Mouse (Mus musculus): ENCODE measurements at regions not wholly inside any gene's neighbourhood (a gene's known extent, or its start where the extent isn't known, plus 50 kb on each side); places are given as distances from the start of the nearest gene placed in this dataset.

GRCm38 (mm10) chr5:119431271-119431756 lies 239.2 kb upstream of the Tbx3 start:
- DNase-seq, result no peak

DNA sequence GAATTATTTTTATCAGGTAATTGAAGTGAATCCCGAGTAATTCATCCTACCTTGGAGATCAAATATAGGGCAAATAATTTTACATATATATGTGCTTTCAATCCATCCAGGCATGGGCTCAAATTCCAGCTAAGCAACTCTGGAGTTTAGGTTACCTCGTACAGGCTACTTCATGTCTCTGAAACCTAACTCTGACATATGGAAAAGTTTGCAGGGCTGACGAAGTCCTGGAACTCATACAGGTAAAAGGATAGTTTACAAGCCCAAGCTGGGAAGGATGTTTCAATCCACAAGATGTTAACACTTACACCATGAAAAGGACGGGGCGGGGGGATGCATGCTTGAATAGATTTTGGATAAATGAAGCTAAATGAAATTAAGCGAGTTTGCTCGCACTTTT lies 235.9 kb upstream of the Tbx3 start:
- no peak for DNase-seq

DNA sequence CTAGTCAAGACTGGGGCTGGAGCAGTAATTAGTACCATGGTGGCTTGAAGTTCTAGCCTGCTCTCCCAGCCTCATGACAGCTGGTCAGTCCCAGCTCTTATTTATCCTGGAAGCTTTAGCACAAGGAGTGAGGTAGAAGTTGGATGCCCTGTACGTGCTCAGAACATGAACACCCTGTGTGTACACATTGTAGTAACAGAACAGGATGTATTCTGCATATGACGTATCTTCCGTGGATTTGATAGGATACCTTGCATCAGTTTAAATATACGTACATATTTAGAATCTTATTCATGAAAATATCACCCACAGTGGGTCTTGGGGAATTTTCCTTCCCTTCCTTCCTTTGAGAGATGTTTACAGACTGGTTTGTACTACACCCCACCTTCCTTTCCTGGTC lies 222.0 kb upstream of the Tbx3 start:
- DNase-seq, result no peak

DNA sequence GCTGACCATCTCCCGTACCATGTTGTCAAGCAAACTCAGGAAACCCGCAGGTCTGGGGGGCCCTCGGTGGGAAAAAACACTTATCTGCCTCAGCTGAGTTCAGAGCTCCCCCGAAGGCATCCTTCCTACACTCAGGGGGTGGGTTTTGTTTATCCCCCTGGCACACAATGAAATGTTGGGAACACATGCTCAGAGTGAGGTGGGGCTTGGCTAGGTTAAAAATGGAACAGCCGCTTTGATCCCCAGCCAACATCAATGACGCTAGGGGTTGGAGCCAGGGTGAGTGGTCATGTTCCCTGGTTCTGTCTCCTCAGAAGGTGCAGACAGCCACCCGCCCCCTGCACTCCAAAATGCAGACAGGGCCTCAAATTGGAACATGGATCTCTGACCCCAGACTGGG lies 221.3 kb upstream of the Tbx3 start:
- DNase-seq, result no peak

DNA sequence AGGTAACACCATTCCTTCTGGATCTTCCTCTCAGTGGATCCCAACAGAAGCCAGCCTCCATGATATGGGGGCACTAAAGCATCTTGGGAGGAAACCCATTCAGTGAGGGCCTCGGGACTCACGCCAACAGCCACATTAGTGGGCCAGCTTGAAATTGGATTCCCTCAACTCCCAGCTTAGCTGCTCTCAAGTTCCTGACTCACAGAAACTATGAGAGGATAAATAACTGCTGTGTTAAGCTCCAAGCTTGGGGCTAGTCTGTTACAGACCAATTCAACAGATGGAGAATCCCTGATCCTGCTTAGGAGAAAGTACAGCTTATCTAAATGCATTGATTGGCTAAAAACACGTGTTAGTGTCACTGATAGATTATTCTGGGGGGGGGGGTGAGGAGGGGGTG lies 210.7 kb upstream of the Tbx3 start:
- DNase-seq, result peak; percentile 80

DNA sequence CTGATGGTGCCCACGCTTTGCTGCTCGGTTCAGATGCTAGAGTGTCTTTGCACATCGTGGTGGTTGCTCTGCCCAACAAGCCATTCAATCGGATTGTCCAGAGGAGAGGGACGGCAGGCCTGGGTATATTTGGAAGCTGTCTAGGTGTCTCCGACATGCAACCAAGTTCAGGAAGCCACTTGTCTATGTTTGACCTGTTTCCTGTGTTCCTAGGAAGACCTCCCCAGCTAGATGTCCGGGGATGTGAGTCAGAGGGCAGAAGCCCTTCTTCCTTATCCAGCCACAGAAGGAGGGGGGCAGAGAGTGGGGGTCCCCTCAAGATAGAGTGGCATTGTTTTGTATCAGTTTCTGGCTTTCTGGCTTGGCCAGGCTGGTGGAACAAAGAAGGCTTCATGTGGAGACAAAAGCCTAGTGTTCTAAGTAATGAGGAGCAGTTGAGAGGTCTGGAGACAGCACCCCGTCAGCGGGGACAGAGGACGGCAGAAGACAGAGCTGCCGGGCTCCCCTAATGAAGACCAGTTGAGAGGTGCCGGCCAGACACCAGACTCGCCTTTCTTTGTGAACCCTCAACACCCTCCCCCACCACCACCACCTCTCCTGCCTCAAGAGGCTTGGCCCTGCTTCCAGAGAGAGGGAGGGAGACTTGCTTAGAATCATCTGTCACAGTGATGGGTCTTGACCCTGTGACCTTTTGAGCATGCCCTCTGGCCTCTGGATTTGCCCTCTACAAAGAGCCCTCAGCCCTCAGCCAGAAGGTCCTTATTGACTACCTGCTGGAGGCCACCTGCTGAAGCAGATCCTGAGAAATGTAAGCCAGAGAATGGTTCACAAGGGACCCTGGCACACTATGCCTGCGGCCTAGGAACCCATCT lies 207.6 kb upstream of the Tbx3 start:
- DNase-seq, result peak; percentile 48

- DNase-seq, result no peak
Measured at GRCm38 (mm10) chr5:119464553-119464952, 205.9 kb upstream of the Tbx3 start.

DNA sequence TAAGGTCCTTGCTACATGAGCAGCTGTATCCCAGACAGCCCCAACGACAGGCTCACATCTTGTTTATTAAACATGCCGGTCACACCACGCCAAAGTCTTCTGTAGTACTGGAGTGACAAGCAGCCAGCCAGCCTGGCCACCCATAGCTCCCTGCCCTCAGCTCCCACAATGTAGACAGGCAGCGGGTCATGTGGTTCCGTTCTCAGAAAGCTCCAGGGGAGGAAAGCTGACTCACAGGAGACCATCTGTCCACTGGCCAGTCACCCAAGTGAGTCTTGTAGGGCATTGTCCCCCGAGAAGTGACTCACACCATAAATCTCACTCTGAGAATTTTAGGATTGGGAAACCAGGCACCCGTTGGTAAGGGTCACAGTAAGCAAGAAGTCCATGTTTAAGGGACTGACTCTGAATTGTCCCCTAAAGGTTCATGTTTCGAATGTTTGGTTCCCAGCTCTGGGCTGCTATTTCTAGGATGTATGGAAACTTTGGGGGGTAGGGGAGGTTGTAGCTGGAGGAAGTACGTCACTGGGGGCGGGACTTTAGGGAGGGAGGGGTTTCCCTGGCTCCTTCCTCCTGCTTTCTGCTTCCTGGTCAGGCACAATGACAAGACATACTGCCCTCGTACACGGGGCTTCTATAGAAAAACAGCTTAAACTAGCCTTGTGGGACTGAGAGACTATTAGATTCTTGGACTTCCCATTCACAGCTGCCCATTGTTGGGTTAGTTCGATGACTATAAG lies 203.0 kb upstream of the Tbx3 start:
- DNase-seq, result no peak

GRCm38 (mm10) chr5:119477926-119478325 lies 192.5 kb upstream of the Tbx3 start:
- no peak for DNase-seq

GRCm38 (mm10) chr5:119478331-119478730 lies 192.1 kb upstream of the Tbx3 start:
- no peak for DNase-seq

DNA sequence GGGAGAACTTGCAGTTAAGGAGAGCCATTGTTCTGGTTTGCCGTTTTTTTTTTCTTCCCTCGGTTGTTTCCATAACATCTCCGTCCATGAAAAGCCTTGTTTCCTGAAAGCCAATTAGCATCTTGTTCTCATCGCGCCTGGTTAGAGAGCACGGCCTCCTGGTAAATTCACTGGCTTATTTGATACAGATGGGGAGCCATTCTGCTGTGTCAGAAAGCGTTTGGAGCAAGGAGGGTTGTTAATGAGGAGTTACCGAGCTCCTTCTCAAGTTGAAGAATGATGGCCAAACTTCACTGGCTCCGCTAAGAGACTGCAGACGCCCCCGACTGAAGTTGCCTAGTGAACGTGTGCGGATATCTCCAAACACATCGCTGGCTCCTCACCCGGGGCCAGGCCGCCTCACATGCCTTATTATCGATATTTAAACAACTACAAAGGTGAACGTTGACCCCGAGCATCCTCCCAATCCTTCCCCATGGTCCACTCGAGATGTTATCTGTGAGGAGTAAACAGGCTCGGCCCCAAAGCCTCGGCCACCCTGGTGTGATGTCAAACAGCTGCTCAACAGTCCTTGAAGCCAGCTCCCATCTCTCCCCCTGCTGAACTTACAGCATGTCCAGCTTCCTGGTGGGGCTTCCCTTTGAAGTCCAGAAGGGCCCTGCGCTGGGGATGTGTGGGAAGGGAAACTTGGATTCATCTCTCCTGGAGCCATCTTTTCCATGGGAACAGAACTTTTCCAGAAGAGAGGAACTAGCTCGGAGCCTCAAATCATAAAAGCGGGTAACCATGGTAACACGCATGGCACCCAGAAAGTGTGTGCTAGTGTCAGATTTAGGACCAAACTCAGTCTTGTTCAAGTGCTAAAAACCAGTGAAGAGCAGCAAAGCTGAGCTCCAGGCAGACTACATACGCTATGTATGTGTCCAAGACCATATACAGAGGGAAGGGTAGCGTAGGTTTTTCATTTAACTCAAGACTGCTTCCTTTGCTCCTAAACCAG lies 190.0 kb upstream of the Tbx3 start:
- DNase-seq, result peak; percentile 74

DNA sequence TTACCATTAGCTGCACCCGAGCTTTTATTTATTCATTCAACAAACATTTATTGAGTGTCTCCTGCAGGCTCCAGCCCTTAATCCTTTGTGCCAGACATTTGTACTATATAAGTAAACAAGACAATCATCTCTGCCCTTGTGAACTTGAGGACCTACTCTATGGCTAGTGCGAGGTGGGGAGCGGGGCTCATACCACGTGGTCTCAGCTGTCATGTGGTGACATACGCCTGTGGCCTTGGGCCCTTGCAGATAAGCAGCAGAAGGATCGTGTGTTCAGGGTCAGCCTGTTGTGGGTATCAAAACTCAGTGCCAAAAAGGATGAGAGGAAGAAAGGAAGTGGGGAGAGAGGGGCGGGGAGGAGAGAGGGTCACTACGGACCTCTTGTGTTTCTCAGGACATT lies 186.8 kb upstream of the Tbx3 start:
- no peak for DNase-seq

GRCm38 (mm10) chr5:119486196-119486595 lies 184.3 kb upstream of the Tbx3 start:
- no peak for DNase-seq

GRCm38 (mm10) chr5:119487184-119487583 lies 183.3 kb upstream of the Tbx3 start:
- DNase-seq, result no peak

GRCm38 (mm10) chr5:119497501-119497900 lies 173.0 kb upstream of the Tbx3 start:
- no peak for DNase-seq

DNA sequence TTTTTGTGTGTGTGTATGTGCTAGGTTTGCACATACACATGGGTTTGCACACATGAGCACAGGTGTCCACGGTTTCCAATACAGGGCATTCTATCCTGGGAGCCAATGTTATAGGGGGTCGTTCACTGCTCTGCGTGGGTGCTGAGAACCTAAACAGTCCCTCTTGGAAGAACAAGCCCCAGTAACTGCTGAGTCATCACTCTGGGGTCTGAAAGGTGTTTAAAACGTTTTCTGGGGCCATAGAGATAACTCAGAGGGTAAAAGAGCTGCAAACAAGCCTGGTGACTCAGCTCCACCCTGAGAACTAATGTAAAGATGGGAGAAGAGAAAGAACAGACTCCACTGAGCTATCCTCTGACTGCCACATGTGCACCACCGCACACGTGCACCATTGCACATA lies 172.0 kb upstream of the Tbx3 start:
- no peak for DNase-seq

GRCm38 (mm10) chr5:119507709-119508108 lies 162.8 kb upstream of the Tbx3 start:
- no peak for DNase-seq

DNA sequence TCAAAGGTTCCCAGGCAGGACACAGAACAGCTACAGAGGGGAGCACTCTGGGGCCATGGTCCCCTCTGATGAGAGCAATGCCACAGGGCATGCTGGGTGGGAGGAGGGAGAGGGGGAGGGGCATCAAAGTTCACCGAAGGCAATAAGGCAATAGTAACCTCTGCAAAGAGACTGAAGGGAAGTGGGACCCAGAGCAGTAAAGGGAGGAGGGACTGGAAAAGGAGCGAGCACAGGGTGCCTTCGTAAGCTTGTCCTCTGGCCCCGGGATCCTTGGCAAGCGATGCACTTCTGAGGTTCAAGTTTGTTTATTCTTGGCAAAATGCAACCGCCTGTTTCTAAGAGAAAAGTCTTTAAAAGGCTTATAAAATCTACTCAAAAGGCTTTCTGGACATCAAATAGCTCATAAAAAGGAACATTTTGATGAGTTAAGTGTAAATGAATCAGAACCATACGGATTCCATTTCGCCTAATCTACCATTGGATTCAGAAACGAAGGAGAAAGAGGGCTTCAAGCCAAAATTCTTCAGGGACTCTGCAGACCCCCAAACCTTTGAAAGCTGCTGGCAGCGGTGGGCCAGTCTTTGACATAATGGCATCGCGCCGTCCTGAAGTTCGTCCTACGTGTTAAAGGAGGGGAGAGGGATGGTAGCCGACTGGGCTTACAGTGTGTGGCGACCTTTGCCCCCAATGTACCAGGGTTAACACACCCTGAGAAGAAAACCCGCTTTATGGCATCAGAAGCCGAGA lies 151.8 kb upstream of the Tbx3 start:
- DNase-seq, result no peak

DNA sequence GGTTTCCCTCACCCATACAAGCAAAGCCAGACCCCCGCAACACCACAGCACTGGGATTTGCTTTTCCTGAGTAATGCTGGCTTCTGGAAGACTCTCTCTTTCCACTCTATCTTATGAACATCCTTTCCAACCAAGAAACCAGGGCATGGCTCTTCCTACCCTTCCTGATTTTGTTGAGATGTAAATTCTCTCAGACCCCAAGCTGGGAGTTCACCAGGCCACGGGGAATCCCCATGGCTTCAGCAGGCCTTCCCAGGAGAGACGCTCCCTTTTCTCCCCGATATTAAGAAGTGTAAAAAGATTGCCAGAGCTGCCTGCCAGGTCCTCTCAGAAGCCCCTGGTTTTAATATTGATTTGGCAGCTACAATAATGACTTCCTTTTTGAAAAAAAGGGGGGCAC lies 146.3 kb upstream of the Tbx3 start:
- no peak for DNase-seq

DNA sequence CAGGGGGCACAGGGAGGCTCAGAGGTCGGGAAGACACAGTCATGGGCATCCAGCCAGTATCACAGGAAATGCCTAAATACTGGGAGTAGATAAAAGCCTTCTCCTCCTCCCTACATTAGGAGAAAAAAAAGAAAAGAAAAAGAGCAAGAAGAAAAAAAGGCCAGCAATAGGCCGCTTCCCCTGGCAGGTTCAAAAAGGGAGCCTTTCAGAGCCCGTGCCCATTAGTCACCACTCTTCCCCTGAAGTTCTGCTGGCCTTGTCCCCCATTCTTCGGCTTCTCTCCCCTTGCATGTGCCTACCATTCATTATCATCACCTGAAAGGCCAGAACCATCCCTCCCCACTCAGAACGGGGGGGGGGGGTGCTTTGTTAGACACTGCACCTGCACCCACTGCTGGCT lies 144.5 kb upstream of the Tbx3 start:
- no peak for DNase-seq

GRCm38 (mm10) chr5:119530009-119530408 lies 140.5 kb upstream of the Tbx3 start:
- peak; percentile 84 for DNase-seq

DNA sequence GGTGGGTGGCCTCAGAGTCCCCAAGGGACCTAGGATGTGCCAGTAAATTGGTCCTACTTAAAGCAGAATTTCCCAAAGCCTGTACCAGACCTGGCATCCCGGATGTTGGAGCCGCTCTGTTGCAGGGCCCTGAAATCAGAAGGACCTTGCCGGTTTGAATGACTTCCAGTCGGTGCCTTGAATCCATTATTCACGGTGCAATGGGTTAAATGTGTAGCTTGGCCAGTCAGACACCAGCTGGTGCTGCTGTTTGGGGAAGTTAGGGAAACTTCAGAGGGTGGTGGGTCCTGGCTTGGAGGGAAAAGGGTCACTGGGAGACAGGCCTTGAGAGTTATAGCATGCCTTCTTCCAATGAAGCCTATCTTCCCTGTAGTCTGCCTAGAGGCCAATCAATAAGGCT lies 135.5 kb upstream of the Tbx3 start:
- DNase-seq, result no peak
